Mouse (Mus musculus): ENCODE results near the gene Vmn1r74.
"Not testable (repeated sequence)": the region's sequence is repeated elsewhere in the genome, so short reads cannot be mapped to it uniquely, and the experiment has no call there.

Gene Vmn1r74

GRCm38 (mm10) chr7:11833680-11834079 is at the start of gene Vmn1r74:
Vmn1r74 (plus strand) TSS chr7:11833980.
- no peak for DNase-seq (ENCODE audit: low spot score in 2 of 2)

DNA sequence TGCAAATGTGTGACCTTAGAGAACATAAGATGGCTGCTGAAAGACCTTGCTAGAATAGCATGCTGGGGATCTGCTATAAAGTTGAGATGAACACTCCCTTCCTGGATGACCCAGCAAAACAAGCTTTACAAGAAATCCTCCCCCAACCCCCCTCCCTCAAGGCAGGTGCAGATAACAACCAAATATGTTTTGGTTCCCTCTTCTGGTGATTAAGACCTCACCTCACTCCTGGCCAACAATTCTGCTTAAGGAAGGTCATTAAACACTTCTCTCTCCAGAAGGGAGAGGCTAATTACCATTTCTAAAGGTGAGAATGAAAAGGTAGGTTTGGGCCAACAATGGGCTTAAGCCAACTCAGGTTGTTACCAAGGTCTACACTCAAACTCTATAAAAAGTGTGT is 20.0 kb upstream of the Vmn1r74 start:
- no peak for DNase-seq (ENCODE audit: low spot score in 2 of 2)

DNA sequence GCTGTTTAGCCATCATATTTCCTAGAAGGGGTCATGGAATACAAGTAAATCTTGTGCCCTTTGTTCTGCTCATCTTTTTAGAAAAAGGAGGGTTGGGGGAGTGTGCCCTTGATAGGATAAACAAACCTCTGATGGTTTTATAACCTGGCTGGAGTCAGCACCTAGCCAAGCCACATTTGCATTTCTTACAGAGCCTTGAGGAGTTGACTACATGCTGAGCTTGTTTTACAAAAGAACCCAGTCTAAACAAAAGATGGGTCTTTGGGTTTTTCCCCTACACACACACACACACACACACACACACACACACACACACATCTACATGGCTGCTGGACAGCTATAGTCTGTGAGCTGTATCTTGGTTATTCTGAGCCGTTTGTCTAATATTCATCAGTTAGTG is 11.6 kb upstream of the Vmn1r74 start:
- DNase-seq (ENCODE audit: low spot score in 2 of 2) = no peak

DNA sequence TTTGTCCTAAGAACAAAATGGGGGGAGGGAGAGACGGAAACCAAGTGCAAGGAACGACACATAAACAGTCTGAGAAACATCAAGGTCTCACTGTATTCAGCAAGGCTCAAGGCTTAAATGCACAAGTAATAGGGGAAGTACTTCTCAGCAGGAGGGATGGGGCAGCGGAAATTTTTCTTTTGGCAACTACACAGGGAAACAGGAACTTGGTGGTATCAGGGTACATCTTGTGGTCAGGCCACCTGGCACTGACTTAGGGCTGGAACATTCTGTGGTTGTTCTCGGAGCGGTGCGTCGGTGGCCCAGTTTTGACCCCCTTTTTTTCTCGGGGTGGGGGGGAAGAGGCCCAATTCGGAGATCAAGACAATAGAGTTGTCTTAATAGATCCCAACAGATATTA is 10.5 kb upstream of the Vmn1r74 start:
- DNase-seq (ENCODE audit: low spot score in 2 of 2) = not testable (repeated sequence)

GRCm38 (mm10) chr7:11874330-11874729 is 40.5 kb downstream of the Vmn1r74 start, which contains the start of gene Vmn1r75:
Vmn1r75 (plus strand) TSS chr7:11874630.
- DNase-seq (ENCODE audit: low spot score in 2 of 2) = no peak

Data from spleen, postnatal 10 days (tissue).